Mouse (Mus musculus) lung, embryonic 14.5 days (tissue): ENCODE measurements at regions not wholly inside any gene's neighbourhood (a gene's known extent, or its start where the extent isn't known, plus 50 kb on each side); places are given as distances from the start of the nearest gene placed in this dataset.
A peak's percentile ranks its signal among the peaks of the same experiment; 100 is the strongest.

Source experiments
- ATAC-seq: fragments of 200-750 bp; cut with Nextera tagmentation; 2 replicates; pipeline ENCODE4 v1.8.0; 2017; ENCODE audit warnings: mild to moderate bottlenecking, moderate TSS enrichment, moderate library complexity; ENCODE audit not compliant: insufficient read depth
- DNase-seq: peaks from one replicate; pipeline ENCODE4 v3.0.0-alpha.2; 2015
- H3K27ac ChIP-seq: fragments of 300-500 bp; sonication (generic); 2 replicates; pipeline ENCODE4 v1.5.1; 2014; ENCODE audit warnings: low read depth, mild to moderate bottlenecking, moderate library complexity
- H3K27me3 ChIP-seq: fragments of 300-500 bp; sonication (generic); 2 replicates; pipeline ENCODE4 v1.6.1; 2014; ENCODE audit warnings: low read length, control low read depth; ENCODE audit not compliant: insufficient read depth
- H3K36me3 ChIP-seq: fragments of 300-500 bp; sonication (generic); 2 replicates; pipeline ENCODE4 v1.6.1; 2014; ENCODE audit warnings: control low read depth; ENCODE audit not compliant: insufficient read depth
- H3K4me1 ChIP-seq: fragments of 300-500 bp; sonication (generic); 2 replicates; pipeline ENCODE4 v1.6.1; 2014; ENCODE audit warnings: antibody characterized with exemption, control low read depth; ENCODE audit not compliant: insufficient read depth
- H3K4me2 ChIP-seq: fragments of 300-500 bp; sonication (generic); 2 replicates; pipeline ENCODE4 v1.6.1; 2014; ENCODE audit warnings: mild to moderate bottlenecking
- H3K4me3 ChIP-seq: fragments of 300-500 bp; sonication (generic); 2 replicates; pipeline ENCODE4 v1.5.1; 2014; ENCODE audit warnings: low read depth, low read length
- H3K9ac ChIP-seq: fragments of 300-500 bp; sonication (generic); 2 replicates; pipeline ENCODE4 v1.6.1; 2014
- H3K9me3 ChIP-seq: fragments of 300-500 bp; sonication (generic); 2 replicates; pipeline ENCODE4 v1.6.1; 2016; ENCODE audit warnings: low read depth, low read length, control low read depth
- CTCF ChIP-seq: IDR thresholded peaks from 2 replicates; pipeline ENCODE4 v1.5.1; 2016; ENCODE audit warnings: antibody characterized with exemption, low read depth
- whole genome bisulfite sequencing: fragments of 180-500 bp; shearing (Covaris S2); extraction: QIAGEN DNeasy Blood & Tissue Kit; methylation state at CpG from one replicate; pipeline ENCODE4 v1.1.7; 2014; 5-methylcytosine and 5-hydroxymethylcytosine counted together

DNA sequence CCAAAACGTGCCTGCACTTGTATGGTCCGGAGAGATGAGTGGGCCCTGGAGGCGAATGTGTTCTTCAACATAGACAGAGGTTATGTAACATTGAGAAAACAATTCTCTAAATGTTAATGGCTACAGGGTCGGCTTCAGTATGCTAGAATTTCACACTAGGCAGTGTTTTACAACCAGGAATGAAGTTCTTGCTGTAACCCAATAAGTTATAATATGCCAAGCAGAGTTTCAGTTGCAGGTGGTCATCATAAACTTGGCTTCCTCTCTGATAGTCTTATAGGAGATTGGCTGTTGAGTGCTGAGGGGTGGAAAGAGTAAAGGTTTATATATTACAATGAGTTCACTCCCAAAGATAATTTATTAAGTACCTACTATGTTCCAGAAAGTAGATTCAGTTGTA, 64.8 kb upstream of the Cenpw start:
- Histone ChIP-seq H3K4me2 (no peak overlapping the region), H3K9ac (no peak overlapping the region), H3K36me3 (no peaks in the 10 kb centered on the region), H3K27me3 (no peaks in the 10 kb centered on the region), H3K9me3 (no peaks in the 10 kb centered on the region), H3K4me3 (no peak overlapping the region), H3K4me1 (no peaks in the 10 kb centered on the region), H3K27ac (no peak overlapping the region)
- 80% methylated on average over 4 of the region's 4 CpGs for WGBS
- no peak for DNase-seq
- TF ChIP-seq CTCF: no peak
- no peak for ATAC-seq

GRCm38 (mm10) chr10:30259716-30260115, 59.4 kb upstream of the Cenpw start:
- 48% methylated on average over 3 of the region's 3 CpGs for WGBS
- DNase-seq (peak; percentile 41), ATAC-seq (no peak)
- no peak overlapping the region for H3K4me2 ChIP-seq
- H3K4me3 ChIP-seq: no peak overlapping the region
- H3K4me1 ChIP-seq: no peaks in the 10 kb centered on the region
- H3K27ac ChIP-seq: no peak overlapping the region
- TF ChIP-seq CTCF: no peak
- no peaks in the 10 kb centered on the region for H3K9me3 ChIP-seq
- H3K36me3 ChIP-seq: no peaks in the 10 kb centered on the region
- no peaks in the 10 kb centered on the region for H3K27me3 ChIP-seq
- no peak overlapping the region for H3K9ac ChIP-seq

- H3K4me1 ChIP-seq: no peaks in the 10 kb centered on the region
- H3K9me3 ChIP-seq: no peaks in the 10 kb centered on the region
- no peak overlapping the region for H3K4me2 ChIP-seq
- H3K36me3 ChIP-seq: no peaks in the 10 kb centered on the region
- ATAC-seq: no peak
- H3K27me3 ChIP-seq: no peaks in the 10 kb centered on the region
- no peak overlapping the region for H3K9ac ChIP-seq
- no peak overlapping the region for H3K27ac ChIP-seq
- no peak for DNase-seq
- no peak for TF ChIP-seq CTCF
- H3K4me3 ChIP-seq: no peak overlapping the region
- 49% methylated on average over 4 of the region's 4 CpGs for WGBS
These were observed 57.5 kb upstream of the Cenpw start for GRCm38 (mm10) chr10:30257889-30258288.
